Mouse (Mus musculus) liver, embryonic 14.5 days (tissue): Measurements from ENCODE around the gene Nek10. TPM values are rescaled to one million over a fixed set of nuclear protein-coding genes. Genes with fewer than 3 reads are reported as not detected.
"Not testable (repeated sequence)": the region's sequence is repeated elsewhere in the genome, so short reads cannot be mapped to it uniquely, and the experiment has no call there.

Experiments used
- ATAC-seq: fragments of 200-750 bp; cut with Nextera tagmentation; 2 replicates; pipeline ENCODE4 v1.8.0; 2017; ENCODE audit warnings: moderate number of reproducible peaks, mild to moderate bottlenecking, moderate library complexity; ENCODE audit not compliant: insufficient read depth
- DNase-seq, 3 experiments: peaks; one replicate each; pipeline ENCODE4 v3.0.0-alpha.2; 2012 to 2013; ENCODE audit warnings: low read depth in 3 of 3, low spot score in 3 of 3
- H3K27ac ChIP-seq: fragments of 300-500 bp; sonication (generic); 2 replicates; pipeline ENCODE4 v1.5.1; 2014; ENCODE audit warnings: moderate library complexity, mild to moderate bottlenecking, control low read depth, inconsistent platforms
- H3K27me3 ChIP-seq: fragments of 300-500 bp; sonication (generic); 2 replicates; pipeline ENCODE4 v1.6.1; 2014; ENCODE audit warnings: mild to moderate bottlenecking, low read length, moderate library complexity; ENCODE audit not compliant: control insufficient read depth, insufficient read depth
- H3K36me3 ChIP-seq: fragments of 300-500 bp; sonication (generic); replicated peaks from 2 replicates; pipeline ENCODE4 v1.6.1; 2014; ENCODE audit warnings: low read depth; ENCODE audit not compliant: control insufficient read depth, insufficient read depth
- H3K4me1 ChIP-seq, 2 experiments: fragments of 200-500 bp in 1 of 2; fragments of 300-500 bp in 1 of 2; sonication (generic) in 1 of 2; replicated peaks; 2 replicates each; pipeline ENCODE4 v1.6.1; 2012 to 2014; ENCODE audit warnings: antibody characterized with exemption in 1 of 2, inconsistent platforms in 1 of 2, low read length in 1 of 2; ENCODE audit not compliant: control insufficient read depth in 2 of 2, insufficient read depth in 2 of 2
- H3K4me2 ChIP-seq: fragments of 300-500 bp; sonication (generic); 2 replicates; pipeline ENCODE4 v1.6.1; 2014; ENCODE audit warnings: low read depth, mild to moderate bottlenecking, control low read depth, moderate library complexity
- H3K4me3 ChIP-seq, 2 experiments: fragments of 200-500 bp in 1 of 2; fragments of 300-500 bp in 1 of 2; sonication (generic) in 1 of 2; 2 replicates each; pipeline ENCODE4 v1.5.1; 2012 to 2014; ENCODE audit warnings: low read depth in 2 of 2, low read length in 2 of 2, mild to moderate bottlenecking in 2 of 2, control low read depth in 1 of 2, inconsistent platforms in 1 of 2, moderate library complexity in 1 of 2; ENCODE audit not compliant: insufficient read depth in 1 of 2
- H3K9ac ChIP-seq: fragments of 300-500 bp; sonication (generic); replicated peaks from 2 replicates; pipeline ENCODE4 v1.6.1; 2014; ENCODE audit warnings: mild to moderate bottlenecking, control low read depth, moderate library complexity
- H3K9me3 ChIP-seq: fragments of 300-500 bp; sonication (generic); 2 replicates; pipeline ENCODE4 v1.6.1; 2016; ENCODE audit warnings: low read length, mixed read lengths; ENCODE audit not compliant: control insufficient read depth
- CTCF ChIP-seq: IDR thresholded peaks from 2 replicates; pipeline ENCODE4 v1.5.1; 2016; ENCODE audit warnings: antibody characterized with exemption, low read depth, control low read depth
- EP300 ChIP-seq: IDR thresholded peaks from 2 replicates; pipeline ENCODE4 v1.6.1; 2016; ENCODE audit warnings: antibody characterized with exemption, low read depth
- WGBS: fragments of 180-500 bp; shearing (Covaris S2); extraction: QIAGEN DNeasy Blood & Tissue Kit; methylation state at CpG from one replicate; pipeline ENCODE4 v1.1.7; 2014; ENCODE audit not compliant: insufficient replicate concordance; 5-methylcytosine and 5-hydroxymethylcytosine counted together
- polyA plus RNA-seq, 2 experiments: library from polyadenylated mRNA; depleted of rRNA in 1 of 2; stranded (reverse) in 1 of 2; unstranded in 1 of 2; fragments of >200 nt; fragmentation: Nextera tagmentation in 1 of 2; extraction: Ambion mirVana in 1 of 2; gene quantifications; 2 replicates each; pipeline versions ENCODE4 v1.2.1 to v1.2.3; 2012 to 2014

Nek10 gene
- polyA plus RNA-seq, 2 experiments, result 0.05 TPM; not detected in 1

GRCm38 (mm10) chr14:15011408-15011807 is 208.2 kb downstream of the Nek10 start:
- Histone ChIP-seq H3K9ac (no peak overlapping the region), H3K4me1 (no peaks in the 10 kb centered on the region), H3K36me3 (no peaks in the 10 kb centered on the region), H3K27ac (no peak overlapping the region), H3K9me3 (no peaks in the 10 kb centered on the region), H3K4me2 (no peak overlapping the region), H3K27me3 (no peaks in the 10 kb centered on the region), H3K4me3 (no peak overlapping the region)
- TF ChIP-seq EP300, result no peak
- TF ChIP-seq CTCF, result no peak
- no peak for DNase-seq
- WGBS, result 53% methylated on average over 4 of the region's 4 CpGs
- no peak for ATAC-seq

DNA sequence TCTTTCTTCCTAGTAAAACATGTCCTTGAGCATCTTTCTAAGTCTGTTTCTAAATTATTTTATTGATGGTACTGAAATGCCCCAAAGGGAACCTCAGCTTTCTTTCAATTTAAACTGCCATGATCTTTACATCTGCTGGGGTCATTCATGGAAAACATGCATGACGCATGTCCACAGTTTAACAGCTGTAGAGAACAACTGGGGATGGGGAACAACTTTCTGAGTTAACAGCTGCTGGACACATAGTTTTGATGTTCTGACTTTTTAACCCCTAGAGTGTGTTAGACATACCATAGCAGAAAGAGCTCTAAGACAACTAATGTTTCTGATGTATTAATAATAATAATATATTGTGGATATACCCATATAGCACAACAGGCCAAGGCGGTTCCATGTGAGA is 211.6 kb downstream of the Nek10 start:
- H3K36me3 ChIP-seq, result no peaks in the 10 kb centered on the region
- H3K9me3 ChIP-seq, result no peaks in the 10 kb centered on the region
- 74% methylated on average over 2 of the region's 2 CpGs for WGBS
- H3K4me3 ChIP-seq, result no peak overlapping the region
- TF ChIP-seq EP300 (no peak), CTCF (no peak)
- no peak for ATAC-seq
- no peak for DNase-seq
- no peak overlapping the region for H3K27ac ChIP-seq
- no peaks in the 10 kb centered on the region for H3K4me1 ChIP-seq
- H3K9ac ChIP-seq, result no peak overlapping the region
- no peaks in the 10 kb centered on the region for H3K27me3 ChIP-seq
- no peak overlapping the region for H3K4me2 ChIP-seq

- DNase-seq, H3K4me1 ChIP-seq, H3K9me3 ChIP-seq, H3K4me2 ChIP-seq, ATAC-seq, H3K27me3 ChIP-seq, H3K36me3 ChIP-seq, H3K27ac ChIP-seq, H3K4me3 ChIP-seq, H3K9ac ChIP-seq: not testable (repeated sequence)
- WGBS, result 65% methylated on average over 4 of the region's 4 CpGs
Measured at GRCm38 (mm10) chr14:15030626-15031025, 227.4 kb downstream of the Nek10 start.

GRCm38 (mm10) chr14:15034638-15035037 is 231.4 kb downstream of the Nek10 start:
- not testable (repeated sequence) for H3K27ac ChIP-seq, H3K4me1 ChIP-seq, H3K27me3 ChIP-seq, H3K4me2 ChIP-seq, DNase-seq, ATAC-seq, H3K36me3 ChIP-seq, H3K9ac ChIP-seq, H3K9me3 ChIP-seq, H3K4me3 ChIP-seq
- 75% methylated on average over 8 of the region's 8 CpGs for WGBS

- no peaks in the 10 kb centered on the region for H3K4me1 ChIP-seq
- no peak overlapping the region for H3K27ac ChIP-seq
- H3K27me3 ChIP-seq, result no peaks in the 10 kb centered on the region
- H3K36me3 ChIP-seq, result no peaks in the 10 kb centered on the region
- no peaks in the 10 kb centered on the region for H3K9me3 ChIP-seq
- 46% methylated on average over 4 of the region's 4 CpGs for WGBS
- DNase-seq, result no peak
- ATAC-seq, result no peak
- H3K4me3 ChIP-seq, result no peak overlapping the region
- no peak overlapping the region for H3K4me2 ChIP-seq
- no peak overlapping the region for H3K9ac ChIP-seq
- no peak for TF ChIP-seq CTCF
- no peak for TF ChIP-seq EP300
Measured at GRCm38 (mm10) chr14:15048186-15048585, 245.0 kb downstream of the Nek10 start.

- no peaks in the 10 kb centered on the region for H3K9me3 ChIP-seq
- no peak overlapping the region for H3K27ac ChIP-seq
- ATAC-seq (no peak), DNase-seq (no peak)
- H3K36me3 ChIP-seq, result no peaks in the 10 kb centered on the region
- H3K4me3 ChIP-seq, result no peak overlapping the region
- H3K9ac ChIP-seq, result no peak overlapping the region
- no peaks in the 10 kb centered on the region for H3K27me3 ChIP-seq
- TF ChIP-seq CTCF (no peak), EP300 (no peak)
- no peak overlapping the region for H3K4me2 ChIP-seq
- 39% methylated on average over 2 of the region's 2 CpGs for WGBS
- H3K4me1 ChIP-seq, result no peaks in the 10 kb centered on the region
Measured at GRCm38 (mm10) chr14:15061496-15061895, 258.3 kb downstream of the Nek10 start.

Other genes starting within 250 kb of the Nek10 start
- 1.0 and 1.6 TPM in 2 replicates for gene Slc4a7, start 101.1 kb upstream of the Nek10 start, polyA plus RNA-seq (2012; rRNA removed)
- 1.4 and 1.7 TPM in 2 replicates for gene Slc4a7, start 101.1 kb upstream of the Nek10 start, polyA plus RNA-seq (2014; fragmentation: Nextera tagmentation; extraction: Ambion mirVana)